Mouse (Mus musculus) lung, postnatal 0 days (tissue): ENCODE results near the gene Iqce. TPM values are rescaled to one million over a fixed set of nuclear protein-coding genes. Genes with fewer than 3 reads are reported as not detected.

Experiments
- ATAC-seq: fragments of 200-750 bp; cut with Nextera tagmentation; 2 replicates; pipeline ENCODE4 v1.8.0; 2017; ENCODE audit warnings: moderate library complexity
- DNase-seq: peaks from one replicate; pipeline ENCODE4 v3.0.0-alpha.2; 2016; ENCODE audit warnings: low spot score
- H3K27ac ChIP-seq: fragments of 300-500 bp; sonication (generic); 2 replicates; pipeline ENCODE4 v1.5.1; 2014; ENCODE audit warnings: antibody characterized with exemption, mild to moderate bottlenecking, low read length, mixed read lengths
- H3K27me3 ChIP-seq: fragments of 300-500 bp; sonication (generic); replicated peaks from 2 replicates; pipeline ENCODE4 v1.6.1; 2014; ENCODE audit warnings: low read length, mixed read lengths; ENCODE audit not compliant: insufficient read depth
- H3K36me3 ChIP-seq: fragments of 300-500 bp; sonication (generic); 2 replicates; pipeline ENCODE4 v1.6.1; 2014; ENCODE audit warnings: low read length, mixed read lengths; ENCODE audit not compliant: insufficient read depth
- H3K4me1 ChIP-seq: fragments of 300-500 bp; sonication (generic); 2 replicates; pipeline ENCODE4 v1.6.1; 2014; ENCODE audit warnings: antibody characterized with exemption, low read depth, low read length, mixed read lengths; ENCODE audit not compliant: insufficient read depth
- H3K4me2 ChIP-seq: fragments of 300-500 bp; sonication (generic); replicated peaks from 2 replicates; pipeline ENCODE4 v1.6.1; 2014; ENCODE audit warnings: low read depth, mild to moderate bottlenecking, low read length, moderate library complexity, mixed read lengths
- H3K4me3 ChIP-seq: fragments of 300-500 bp; sonication (generic); 2 replicates; pipeline ENCODE4 v1.5.1; 2014; ENCODE audit warnings: low read depth, low read length
- H3K9ac ChIP-seq: fragments of 300-500 bp; sonication (generic); replicated peaks from 2 replicates; pipeline ENCODE4 v1.6.1; 2014; ENCODE audit warnings: low read depth, mild to moderate bottlenecking
- H3K9me3 ChIP-seq: fragments of 300-500 bp; sonication (generic); 2 replicates; pipeline ENCODE4 v1.6.1; 2016; ENCODE audit warnings: low read length, mixed read lengths
- CTCF ChIP-seq: IDR thresholded peaks from 2 replicates; pipeline ENCODE4 v1.5.1; 2016; ENCODE audit warnings: antibody characterized with exemption, mild to moderate bottlenecking
- EP300 ChIP-seq: IDR thresholded peaks from 2 replicates; pipeline ENCODE4 v1.6.1; 2016; ENCODE audit warnings: antibody characterized with exemption, mild to moderate bottlenecking, control low read depth
- WGBS: fragments of 180-500 bp; shearing (Covaris S2); extraction: QIAGEN DNeasy Blood & Tissue Kit; methylation state at CpG from one replicate; pipeline ENCODE4 v1.1.7; 2014; 5-methylcytosine and 5-hydroxymethylcytosine counted together
- polyA plus RNA-seq: library from polyadenylated mRNA; unstranded; fragments of >200 nt; fragmentation: Nextera tagmentation; extraction: Ambion mirVana; gene quantifications from 2 replicates; pipeline ENCODE4 v1.2.1, GENCODE M21; 2015

Gene Iqce
- polyA plus RNA-seq, 1 experiment from 2014 or later: 11.0 TPM

- H3K9me3 ChIP-seq: peaks cover 3% of the 10 kb centered on the region; the same call in 1 of the 2 replicates
- no peaks in the 10 kb centered on the region for H3K27me3 ChIP-seq
- no peaks in the 10 kb centered on the region for H3K4me1 ChIP-seq
- peaks cover 10% of the 10 kb centered on the region for H3K36me3 ChIP-seq
- no peak overlapping the region for H3K4me3 ChIP-seq
- DNase-seq: no peak
- WGBS: 72% methylated on average over 6 of the region's 6 CpGs
- H3K4me2 ChIP-seq: no peak overlapping the region
- TF ChIP-seq EP300 (no peak), CTCF (no peak)
- H3K27ac ChIP-seq: no peak overlapping the region
- no peak for ATAC-seq
- H3K9ac ChIP-seq: no peak overlapping the region
Measured at GRCm38 (mm10) chr5:140672115-140672514, 30.1 kb downstream of the Iqce start.

DNA sequence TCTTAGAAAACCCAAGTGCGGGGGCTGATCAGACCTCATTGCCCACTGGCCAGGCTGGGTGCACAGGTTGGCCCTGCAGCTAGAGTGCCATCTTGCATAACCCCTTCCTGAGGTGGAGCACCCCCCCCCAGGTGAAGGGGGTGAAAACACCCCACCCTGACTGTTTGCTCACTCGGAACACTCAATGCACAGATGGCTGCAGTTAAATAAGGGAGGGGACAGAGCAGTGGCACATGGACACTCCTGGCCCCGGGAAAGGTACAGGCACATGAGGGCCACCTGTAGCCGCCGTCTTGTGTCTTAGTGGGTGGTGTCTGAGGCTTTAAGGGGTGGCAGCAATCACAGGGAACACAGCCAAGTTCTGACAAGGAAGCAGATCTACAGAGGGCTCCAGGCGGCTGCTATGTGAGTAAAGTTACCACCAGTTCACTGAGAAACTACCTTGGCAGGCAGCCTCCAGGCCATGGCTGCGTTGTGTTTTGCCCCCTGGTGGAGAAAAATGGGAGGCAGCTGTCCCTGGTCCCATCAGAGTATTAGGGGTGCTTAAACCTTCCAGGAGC, 38.5 kb downstream of the Iqce start:
- Histone ChIP-seq H3K4me1 (peaks cover 3% of the 10 kb centered on the region; the same call in 1 of the 2 replicates), H3K27me3 (no peaks in the 10 kb centered on the region), H3K36me3 (peaks cover 4% of the 10 kb centered on the region; the same call in 1 of the 2 replicates), H3K27ac (no peak overlapping the region), H3K4me2 (no peak overlapping the region), H3K4me3 (no peak overlapping the region), H3K9me3 (no peaks in the 10 kb centered on the region; the same call in 1 of the 2 replicates), H3K9ac (no peak overlapping the region)
- DNase-seq: peak; percentile 90
- peak; percentile 89 for ATAC-seq
- WGBS: 35% methylated on average over 7 of the region's 7 CpGs
- no peak for TF ChIP-seq EP300
- TF ChIP-seq CTCF: peak; percentile 87

GRCm38 (mm10) chr5:140662741-140663592, 39.2 kb downstream of the Iqce start:
- no peak overlapping the region for H3K4me3 ChIP-seq
- DNase-seq (no peak), ATAC-seq (peak; percentile 14; the same call in 1 of the 2 replicates)
- H3K36me3 ChIP-seq: 0 out of 2 replicates have a peak, but pooled peaks cover 3% of the 10 kb centered on the region
- TF ChIP-seq CTCF: no peak
- TF ChIP-seq EP300: no peak
- no peak overlapping the region; the same call in 1 of the 2 replicates for H3K27ac ChIP-seq
- no peaks in the 10 kb centered on the region for H3K27me3 ChIP-seq
- H3K9ac ChIP-seq: no peak overlapping the region
- peaks cover 3% of the 10 kb centered on the region; the same call in 1 of the 2 replicates for H3K4me1 ChIP-seq
- WGBS: 62% methylated on average over 17 of the region's 17 CpGs
- H3K4me2 ChIP-seq: no peak overlapping the region
- no peaks in the 10 kb centered on the region for H3K9me3 ChIP-seq

- Histone ChIP-seq H3K27ac (no peak overlapping the region), H3K4me2 (no peak overlapping the region)
Measured at GRCm38 (mm10) chr5:140661875-140662643, 40.1 kb downstream of the Iqce start.

DNA sequence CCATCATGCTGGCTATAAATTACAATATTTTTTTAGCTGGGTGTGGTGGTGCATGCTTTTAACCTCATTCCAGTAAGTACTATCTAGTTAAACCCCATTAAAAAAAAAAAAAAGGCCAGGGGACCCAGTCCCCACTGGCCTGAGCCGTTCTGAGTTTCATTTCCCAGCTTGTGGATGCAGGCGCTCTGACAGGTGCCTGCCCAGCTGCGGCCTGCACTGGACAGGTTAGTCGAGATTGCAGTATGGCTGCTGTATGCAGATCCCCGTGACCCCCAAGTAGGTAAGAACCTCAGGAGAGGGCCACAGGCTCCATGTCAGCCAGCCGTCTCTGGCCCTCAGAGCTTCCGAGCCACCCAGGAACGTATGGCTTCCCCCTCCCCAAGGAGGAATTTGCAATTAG, 40.8 kb downstream of the Iqce start:
- H3K4me3 ChIP-seq: no peak overlapping the region
- 0 out of 2 replicates have a peak, but pooled peaks cover 3% of the 10 kb centered on the region for H3K36me3 ChIP-seq
- no peaks in the 10 kb centered on the region for H3K27me3 ChIP-seq
- ATAC-seq (no peak), DNase-seq (no peak)
- TF ChIP-seq EP300 (no peak), CTCF (no peak)
- H3K4me2 ChIP-seq: no peak overlapping the region
- 57% methylated on average over 8 of the region's 8 CpGs for WGBS
- H3K9ac ChIP-seq: no peak overlapping the region
- no peak overlapping the region for H3K27ac ChIP-seq
- peaks cover 3% of the 10 kb centered on the region; the same call in 1 of the 2 replicates for H3K4me1 ChIP-seq
- H3K9me3 ChIP-seq: no peaks in the 10 kb centered on the region

More at GRCm38 (mm10) chr5:140661875-140662643, 40.1 kb downstream of the Iqce start:
- Histone ChIP-seq H3K4me3 (no peak overlapping the region), H3K4me1 (peaks cover 3% of the 10 kb centered on the region; the same call in 1 of the 2 replicates), H3K27me3 (no peaks in the 10 kb centered on the region), H3K9ac (no peak overlapping the region), H3K9me3 (no peaks in the 10 kb centered on the region), H3K36me3 (0 out of 2 replicates have a peak, but pooled peaks cover 3% of the 10 kb centered on the region)
- WGBS: 66% methylated on average over 12 of the region's 12 CpGs
- TF ChIP-seq CTCF (no peak), EP300 (no peak)
- ATAC-seq (no peak), DNase-seq (no peak)

- no peak for TF ChIP-seq CTCF
- TF ChIP-seq EP300: no peak
- 61% methylated on average over 1 of the region's 1 CpGs for WGBS
- ATAC-seq (no peak), DNase-seq (no peak)
- H3K4me2 ChIP-seq: no peak overlapping the region
- H3K36me3 ChIP-seq: no peaks in the 10 kb centered on the region
- no peak overlapping the region for H3K4me3 ChIP-seq
- peaks cover 3% of the 10 kb centered on the region; the same call in 1 of the 2 replicates for H3K4me1 ChIP-seq
- no peaks in the 10 kb centered on the region for H3K9me3 ChIP-seq
- no peak overlapping the region for H3K9ac ChIP-seq
- H3K27ac ChIP-seq: no peak overlapping the region
- no peaks in the 10 kb centered on the region for H3K27me3 ChIP-seq
Measured at GRCm38 (mm10) chr5:140660398-140660797, 41.8 kb downstream of the Iqce start.
